Mouse (Mus musculus): ENCODE results near the gene Dnah1. TPM values are rescaled to one million over a fixed set of nuclear protein-coding genes. Genes with fewer than 3 reads are reported as not detected.

Gene Dnah1
- polyA plus RNA-seq (2015; fragmentation: Nextera tagmentation; extraction: Ambion mirVana) = 7.6 and 8.5 TPM in 2 replicates

DNA sequence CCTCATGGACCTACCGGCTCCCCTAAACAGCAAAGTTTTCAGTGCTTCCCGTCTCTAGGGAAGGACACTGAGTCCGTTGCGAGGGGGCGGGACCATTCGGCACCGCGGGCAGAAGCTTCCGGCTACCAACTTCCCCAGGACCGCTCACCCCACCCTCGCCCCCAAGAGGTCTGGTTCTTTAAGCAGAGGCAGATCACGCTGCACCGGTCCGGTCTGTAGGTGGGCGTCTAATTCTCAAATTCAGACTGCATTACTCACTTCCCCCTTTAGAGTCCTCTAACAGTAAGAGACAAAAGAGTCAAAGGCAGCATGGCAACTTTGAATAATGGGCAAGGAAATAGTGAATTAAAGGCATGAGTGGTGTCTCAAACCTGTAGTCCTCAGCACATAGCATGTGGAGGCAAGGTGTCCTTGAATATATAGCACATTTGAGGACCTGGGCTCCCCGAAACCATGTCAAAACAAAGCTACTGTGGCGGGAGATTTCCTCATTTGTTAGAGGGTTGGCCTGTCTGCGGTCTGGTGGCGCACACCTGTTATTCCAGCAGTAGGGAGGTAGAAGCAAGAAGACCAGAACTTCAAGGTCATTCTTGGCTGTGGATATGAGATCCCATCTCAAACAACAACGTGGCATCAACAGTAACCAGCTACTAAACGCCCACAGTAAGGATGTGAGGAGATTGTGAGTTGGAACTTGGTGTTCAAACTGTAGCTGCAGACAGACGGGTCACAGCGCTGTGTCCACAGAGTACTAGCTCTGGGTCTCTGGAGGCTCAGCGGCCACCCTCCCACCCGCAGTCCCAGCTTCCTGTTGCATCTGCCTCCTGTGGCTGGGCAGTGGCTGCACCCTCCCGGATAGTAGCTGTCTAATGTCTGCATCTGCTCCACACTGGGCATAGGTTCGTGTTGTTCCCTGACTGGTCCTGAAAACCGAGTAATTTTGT is at the start of gene Dnah1:
TSS of gene Dnah1 (minus strand) at position 48 of the 944 bp plus-strand sequence.
- 32% methylated on average over 28 of the region's 28 CpGs for WGBS
- Histone ChIP-seq H3K36me3 (no peaks in the 10 kb centered on the region), H3K4me1 (peaks cover 16% of the 10 kb centered on the region), H3K9me3 (replicated peaks) (no peaks in the 10 kb centered on the region), H3K9ac (peak within 1 kb of the TSS; percentile 39), H3K4me3 (replicated peaks) (peak within 1 kb of the TSS; percentile 45), H3K4me2 (peak within 1 kb of the TSS; percentile 74), H3K27ac (peak within 1 kb of the TSS; percentile 56; the same call in 1 of the 2 replicates), H3K27me3 (no peaks in the 10 kb centered on the region)
- peak; percentile 70 for ATAC-seq (replicated peaks; ENCODE audit: low FRiP score)

DNA sequence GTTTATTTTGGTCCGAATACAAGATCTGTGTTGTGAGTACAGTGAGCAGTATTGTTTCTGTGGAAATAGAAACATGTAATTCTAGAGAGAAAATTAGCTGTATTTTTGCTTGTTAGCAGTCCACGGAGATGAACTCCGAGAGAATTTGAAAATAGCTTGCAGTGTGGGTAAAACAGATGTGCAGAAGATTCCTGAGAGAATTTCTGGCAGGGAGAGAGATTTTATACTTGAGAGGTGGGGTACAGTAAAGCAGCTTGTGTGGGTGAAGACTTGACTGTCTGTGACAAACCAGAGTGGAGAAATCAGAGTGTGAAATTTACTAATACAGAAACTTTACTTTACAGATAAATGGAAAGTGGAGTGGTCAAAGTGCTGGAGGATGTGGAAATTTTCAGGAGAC is 45.7 kb upstream of the Dnah1 start:
- no peak overlapping the region for H3K27ac ChIP-seq
- H3K4me3 ChIP-seq (replicated peaks) = no peak overlapping the region
- no peaks in the 10 kb centered on the region for H3K9me3 ChIP-seq (replicated peaks)
- H3K27me3 ChIP-seq = no peaks in the 10 kb centered on the region
- H3K4me2 ChIP-seq = no peak overlapping the region
- H3K36me3 ChIP-seq = peaks cover 90% of the 10 kb centered on the region
- H3K4me1 ChIP-seq = no peaks in the 10 kb centered on the region
- H3K9ac ChIP-seq = no peak overlapping the region
- WGBS = 83% methylated on average over 3 of the region's 3 CpGs
- no peak for ATAC-seq (replicated peaks; ENCODE audit: low FRiP score)

DNA sequence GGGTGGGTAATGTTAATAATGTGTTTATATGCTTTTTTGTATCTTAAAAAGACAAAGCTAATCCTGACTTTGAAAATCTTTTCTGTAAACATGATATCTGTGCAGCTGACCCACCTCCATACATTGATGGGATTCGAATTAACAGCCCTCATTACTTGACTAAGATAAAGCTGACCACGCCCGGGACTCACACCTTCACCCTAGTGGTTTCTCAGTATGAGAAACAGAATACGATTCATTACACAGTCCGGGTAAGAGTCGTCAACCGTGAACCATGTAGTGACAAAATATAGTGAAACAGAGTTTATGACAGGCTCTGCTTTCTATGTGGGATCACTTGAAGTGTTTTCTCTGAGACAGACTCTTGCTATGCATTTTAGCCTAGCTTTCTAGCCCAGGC is 44.3 kb upstream of the Dnah1 start:
- Histone ChIP-seq H3K27me3 (no peaks in the 10 kb centered on the region), H3K27ac (no peak overlapping the region), H3K4me2 (no peak overlapping the region), H3K4me1 (no peaks in the 10 kb centered on the region), H3K9me3 (replicated peaks) (no peaks in the 10 kb centered on the region), H3K36me3 (peaks cover 90% of the 10 kb centered on the region), H3K4me3 (replicated peaks) (no peak overlapping the region), H3K9ac (no peak overlapping the region)
- no peak for ATAC-seq (replicated peaks; ENCODE audit: low FRiP score)
- 92% methylated on average over 7 of the region's 7 CpGs for WGBS

DNA sequence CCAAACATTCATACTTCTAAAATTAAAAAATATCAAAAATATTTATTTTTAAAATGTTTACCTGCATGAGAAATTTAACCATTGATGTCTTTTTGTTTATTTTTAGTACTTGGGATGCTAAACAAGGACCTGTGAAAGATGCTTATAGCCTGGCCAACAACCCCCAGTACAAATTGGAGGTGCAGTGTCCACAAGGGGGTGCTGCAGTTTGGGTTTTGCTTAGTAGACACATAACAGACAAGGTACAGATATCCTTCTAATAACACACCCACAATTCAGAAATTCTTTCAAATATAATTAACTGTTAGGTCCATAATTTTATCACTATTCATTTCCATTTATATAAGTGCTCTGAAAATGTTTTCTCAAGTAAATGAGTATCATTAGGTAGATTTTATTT is 41.7 kb upstream of the Dnah1 start:
- no peaks in the 10 kb centered on the region for H3K9me3 ChIP-seq (replicated peaks)
- peaks cover 90% of the 10 kb centered on the region for H3K36me3 ChIP-seq
- no peak for ATAC-seq (replicated peaks; ENCODE audit: low FRiP score)
- H3K27ac ChIP-seq = no peak overlapping the region
- H3K4me1 ChIP-seq = no peaks in the 10 kb centered on the region
- no peak overlapping the region for H3K4me2 ChIP-seq
- no peaks in the 10 kb centered on the region for H3K27me3 ChIP-seq
- no peak overlapping the region for H3K4me3 ChIP-seq (replicated peaks)
- no peak overlapping the region for H3K9ac ChIP-seq

DNA sequence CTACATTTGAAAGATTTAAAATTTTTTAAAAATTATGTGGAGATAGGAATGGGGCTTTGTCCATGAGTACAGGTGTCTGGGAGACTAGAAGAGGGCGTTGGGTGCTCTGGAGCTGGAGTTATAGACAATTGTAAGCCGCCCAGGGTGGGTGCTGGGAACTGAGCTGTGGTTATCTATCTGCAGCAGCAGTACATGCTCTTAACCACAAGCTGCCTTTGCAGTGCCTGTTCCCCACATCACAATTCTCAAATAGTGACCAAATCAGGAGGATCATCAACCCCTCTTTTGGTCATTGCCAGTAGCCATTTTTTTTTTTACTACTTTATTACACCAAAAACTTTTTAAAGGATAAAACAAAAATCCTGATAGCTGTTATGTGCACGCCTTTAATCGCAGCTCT is 40.9 kb upstream of the Dnah1 start:
- H3K4me2 ChIP-seq = no peak overlapping the region
- no peak overlapping the region for H3K27ac ChIP-seq
- H3K27me3 ChIP-seq = no peaks in the 10 kb centered on the region
- H3K4me3 ChIP-seq (replicated peaks) = no peak overlapping the region
- no peak overlapping the region for H3K9ac ChIP-seq
- ATAC-seq (replicated peaks; ENCODE audit: low FRiP score) = no peak
- H3K36me3 ChIP-seq = peaks cover 89% of the 10 kb centered on the region
- H3K9me3 ChIP-seq (replicated peaks) = no peaks in the 10 kb centered on the region
- no peaks in the 10 kb centered on the region for H3K4me1 ChIP-seq
- 94% methylated on average over 4 of the region's 4 CpGs for WGBS

DNA sequence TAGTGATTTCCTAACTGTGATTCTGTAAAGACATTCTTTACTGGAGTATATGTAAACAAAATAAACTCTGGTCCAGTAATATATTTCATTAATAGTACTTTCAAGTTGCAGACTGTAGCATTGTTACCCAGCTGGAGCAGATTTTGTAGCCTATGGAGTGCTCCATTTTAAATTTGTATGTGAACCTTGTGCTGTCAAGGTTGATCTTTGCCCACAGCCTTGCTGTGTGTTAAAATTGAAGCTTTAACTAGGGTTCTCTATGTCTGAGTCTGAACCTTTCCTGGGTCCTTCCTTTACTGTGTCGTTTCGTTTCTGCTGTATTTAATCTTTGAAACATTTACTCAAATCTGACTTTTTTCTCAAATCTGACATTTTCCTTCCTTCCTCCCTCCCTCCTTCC is 38.5 kb upstream of the Dnah1 start:
- WGBS = 92% methylated on average over 2 of the region's 2 CpGs
- peaks cover 78% of the 10 kb centered on the region for H3K36me3 ChIP-seq
- no peak for ATAC-seq (replicated peaks; ENCODE audit: low FRiP score)

DNA sequence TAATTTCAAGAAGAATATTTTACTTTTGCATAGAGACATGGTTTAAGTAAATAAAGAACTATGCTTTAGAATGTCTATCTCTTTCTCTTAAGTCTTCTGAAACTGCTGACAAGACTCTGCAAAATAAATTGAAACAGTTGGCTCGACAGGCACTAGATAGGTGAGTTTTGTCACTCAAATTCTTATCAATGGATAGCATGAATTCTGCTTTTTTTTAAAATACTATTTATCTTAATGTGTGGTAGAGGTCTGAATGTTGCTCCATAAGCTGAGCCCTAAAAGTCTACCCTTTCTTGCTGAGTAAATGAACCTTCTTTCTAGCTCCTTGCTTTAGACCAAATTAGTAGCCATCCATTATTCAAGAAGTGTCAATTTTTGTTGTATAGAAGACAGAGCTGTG is 21.7 kb upstream of the Dnah1 start:
- Histone ChIP-seq H3K4me2 (no peak overlapping the region), H3K36me3 (peaks cover 62% of the 10 kb centered on the region), H3K27me3 (no peaks in the 10 kb centered on the region), H3K4me3 (replicated peaks) (no peak overlapping the region), H3K9me3 (replicated peaks) (no peaks in the 10 kb centered on the region), H3K27ac (no peak overlapping the region), H3K9ac (no peak overlapping the region), H3K4me1 (no peaks in the 10 kb centered on the region)
- no peak for ATAC-seq (replicated peaks; ENCODE audit: low FRiP score)
- WGBS = 91% methylated on average over 1 of the region's 1 CpGs

More for the DNA sequence above, 38.5 kb upstream of the Dnah1 start:
- Histone ChIP-seq H3K27ac (no peak overlapping the region), H3K4me1 (no peaks in the 10 kb centered on the region), H3K4me3 (replicated peaks) (no peak overlapping the region), H3K4me2 (no peak overlapping the region), H3K9ac (no peak overlapping the region), H3K27me3 (no peaks in the 10 kb centered on the region), H3K9me3 (replicated peaks) (no peaks in the 10 kb centered on the region)

DNA sequence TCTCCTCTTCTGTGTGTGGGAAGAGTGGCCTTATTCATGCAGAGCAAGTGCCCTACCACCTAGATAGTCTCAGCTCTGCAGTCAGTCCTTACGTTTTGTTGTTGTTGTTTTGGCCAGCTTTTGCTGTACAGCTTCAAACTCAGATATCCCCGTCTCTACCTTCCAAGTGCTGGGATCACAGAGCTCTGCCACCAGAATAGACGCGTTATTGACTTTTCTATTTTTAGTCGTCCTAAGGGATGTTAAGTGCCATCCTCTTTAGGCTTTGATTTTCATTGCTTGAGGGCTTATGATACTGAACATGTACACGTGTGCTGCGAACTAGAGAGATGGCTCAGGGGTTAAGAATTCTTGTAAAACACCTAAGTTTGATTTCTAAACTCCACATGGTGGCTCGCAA is 19.5 kb upstream of the Dnah1 start:
- no peaks in the 10 kb centered on the region for H3K27me3 ChIP-seq
- no peak overlapping the region for H3K4me3 ChIP-seq (replicated peaks)
- peaks cover 5% of the 10 kb centered on the region for H3K4me1 ChIP-seq
- no peak for ATAC-seq (replicated peaks; ENCODE audit: low FRiP score)
- 85% methylated on average over 8 of the region's 8 CpGs for WGBS
- no peak overlapping the region for H3K9ac ChIP-seq
- no peak overlapping the region for H3K27ac ChIP-seq
- H3K4me2 ChIP-seq = no peak overlapping the region
- no peaks in the 10 kb centered on the region for H3K9me3 ChIP-seq (replicated peaks)
- peaks cover 48% of the 10 kb centered on the region for H3K36me3 ChIP-seq

DNA sequence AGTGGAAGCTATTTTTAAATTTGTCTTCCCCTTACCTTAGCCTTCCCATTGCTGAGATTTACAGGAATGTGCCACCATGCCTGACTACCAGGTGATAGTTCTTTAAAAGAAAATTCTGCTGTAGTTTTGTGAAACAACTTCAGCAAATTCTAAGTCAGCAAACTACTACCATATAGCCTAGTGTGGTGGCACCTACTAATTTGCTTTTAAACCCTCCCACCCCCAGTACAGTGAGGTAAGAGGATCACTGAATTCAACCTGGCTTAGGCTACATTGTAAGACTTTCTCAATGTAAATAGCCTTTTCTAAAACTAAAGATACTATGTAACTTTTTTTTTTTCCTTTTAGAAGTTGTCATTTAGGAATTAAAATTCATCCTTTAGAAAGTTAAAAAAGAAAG is 14.3 kb upstream of the Dnah1 start:
- Histone ChIP-seq H3K9ac (peak overlapping the region; percentile 91; the same call in 1 of the 2 replicates), H3K4me3 (replicated peaks) (peak overlapping the region; percentile 96), H3K4me2 (peak overlapping the region; percentile 68), H3K36me3 (peaks cover 13% of the 10 kb centered on the region), H3K27me3 (no peaks in the 10 kb centered on the region), H3K9me3 (replicated peaks) (no peaks in the 10 kb centered on the region), H3K4me1 (peaks cover 15% of the 10 kb centered on the region), H3K27ac (no peak overlapping the region)
- ATAC-seq (replicated peaks; ENCODE audit: low FRiP score) = no peak

DNA sequence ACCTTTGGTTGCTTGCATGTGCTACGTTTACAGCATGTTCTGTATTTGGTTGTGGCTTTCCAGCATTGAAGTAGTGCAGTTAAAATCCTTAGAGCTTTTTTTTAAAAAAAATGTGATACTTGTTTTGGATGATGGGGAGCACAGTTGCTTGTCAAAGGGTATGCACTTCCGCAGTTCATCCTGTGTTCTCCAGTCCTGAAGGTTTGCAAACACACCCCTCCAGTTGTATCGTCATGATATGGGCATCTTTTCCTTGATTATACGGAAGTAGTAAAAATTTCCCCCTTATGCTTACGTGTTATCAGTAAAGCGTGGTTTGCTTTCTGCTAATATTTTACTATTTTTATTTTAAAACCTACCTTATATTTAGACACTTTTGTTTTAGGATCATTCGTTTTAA is 13.7 kb upstream of the Dnah1 start:
- H3K9me3 ChIP-seq (replicated peaks) = no peaks in the 10 kb centered on the region
- peak overlapping the region; percentile 68 for H3K4me2 ChIP-seq
- peak overlapping the region; percentile 96 for H3K4me3 ChIP-seq (replicated peaks)
- peaks cover 12% of the 10 kb centered on the region for H3K36me3 ChIP-seq
- ATAC-seq (replicated peaks; ENCODE audit: low FRiP score) = no peak
- 37% methylated on average over 7 of the region's 7 CpGs for WGBS
- peaks cover 15% of the 10 kb centered on the region for H3K4me1 ChIP-seq
- no peaks in the 10 kb centered on the region for H3K27me3 ChIP-seq
- H3K27ac ChIP-seq = peak overlapping the region; percentile 99; the same call in 1 of the 2 replicates
- peak overlapping the region; percentile 91 for H3K9ac ChIP-seq

DNA sequence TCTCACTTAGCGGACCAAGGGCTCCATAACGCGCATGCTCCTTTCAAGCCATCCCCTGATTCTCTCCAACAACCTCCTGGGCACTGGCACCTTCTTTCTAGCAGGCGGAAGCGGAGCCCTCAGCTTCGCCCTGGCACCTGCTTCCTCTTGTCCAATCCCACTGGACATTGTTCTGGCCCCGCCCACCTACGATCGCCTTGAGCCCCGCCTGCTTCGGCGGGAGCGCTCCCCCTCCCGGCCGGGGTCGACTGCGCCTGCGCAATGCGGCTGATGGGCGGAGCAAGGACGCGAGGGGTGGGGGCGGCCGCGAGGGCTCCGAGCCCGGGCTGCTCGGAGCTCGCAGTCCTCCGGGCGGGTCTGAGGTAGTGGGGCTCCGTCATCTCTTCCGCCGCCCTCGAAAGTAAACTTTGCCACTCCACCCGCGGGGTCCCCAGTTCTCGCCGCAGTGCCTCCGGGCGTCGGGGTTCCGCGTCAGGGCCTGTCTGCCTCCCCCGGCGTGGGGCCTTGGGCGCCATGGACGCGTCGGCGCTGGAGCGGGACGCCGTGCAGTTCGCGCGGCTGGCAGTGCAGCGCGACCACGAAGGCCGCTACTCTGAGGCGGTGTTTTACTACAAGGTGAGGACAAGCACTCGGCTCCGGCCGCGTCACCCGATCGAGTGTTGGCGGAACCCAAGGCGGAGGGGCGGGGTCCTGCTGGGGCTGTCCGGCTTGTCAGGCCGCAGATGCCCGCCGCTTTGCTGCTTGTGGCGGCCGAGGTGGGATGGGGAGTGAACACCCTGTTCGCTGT is 12.9 kb upstream of the Dnah1 start, which contains the start of gene Capn7:
TSS of gene Capn7 (plus strand) at position 270 of the 787 bp plus-strand sequence.
- peak; percentile 99 for ATAC-seq (replicated peaks; ENCODE audit: low FRiP score)
- Histone ChIP-seq H3K27me3 (no peaks in the 10 kb centered on the region), H3K36me3 (peaks cover 12% of the 10 kb centered on the region), H3K9ac (peak within 1 kb of the TSS; percentile 91), H3K4me1 (peaks cover 15% of the 10 kb centered on the region), H3K4me3 (replicated peaks) (peak within 1 kb of the TSS; percentile 96), H3K27ac (peak within 1 kb of the TSS; percentile 99), H3K4me2 (peak within 1 kb of the TSS; percentile 68), H3K9me3 (replicated peaks) (no peaks in the 10 kb centered on the region)
- WGBS = under 1% methylated on average over 75 of the region's 78 CpGs

DNA sequence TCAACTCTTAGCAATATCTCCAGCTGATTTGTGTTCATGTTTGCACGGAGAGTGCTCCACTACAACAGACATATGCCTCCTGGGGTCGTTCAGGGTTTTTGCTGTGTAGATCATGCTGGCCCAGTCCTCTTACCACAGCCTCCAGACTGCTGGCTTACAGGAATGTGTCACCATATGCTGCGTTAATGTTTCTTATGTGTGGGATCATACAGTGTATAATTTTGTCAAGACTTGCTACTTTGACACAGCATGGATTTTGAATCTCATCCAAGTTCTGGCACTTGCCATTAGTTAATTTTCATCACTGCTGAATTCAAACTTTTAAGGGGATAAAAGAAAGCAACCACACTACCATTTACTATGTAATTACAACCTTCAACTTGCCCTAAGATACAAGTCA is 12.1 kb upstream of the Dnah1 start:
- no peak for ATAC-seq (replicated peaks; ENCODE audit: low FRiP score)
- Histone ChIP-seq H3K9ac (no peak overlapping the region), H3K4me3 (replicated peaks) (peak overlapping the region; percentile 96), H3K4me2 (peak overlapping the region; percentile 68), H3K36me3 (peaks cover 7% of the 10 kb centered on the region; the same call in 1 of the 2 replicates), H3K27me3 (peaks cover 6% of the 10 kb centered on the region; the same call in 1 of the 2 replicates), H3K27ac (no peak overlapping the region), H3K9me3 (replicated peaks) (no peaks in the 10 kb centered on the region), H3K4me1 (peaks cover 15% of the 10 kb centered on the region)
- 48% methylated on average over 3 of the region's 3 CpGs for WGBS

All from kidney, embryonic 15.5 days (tissue).